Mouse (Mus musculus) embryo, embryonic 10 days (tissue): ENCODE measurements around the gene Madd.

Source experiments
- DNase-seq: peaks from one replicate; pipeline ENCODE4 v3.0.0-alpha.2; 2015; ENCODE audit warnings: low spot score

Madd gene

GRCm38 (mm10) chr2:91090827-91091226 is 92.8 kb downstream of the Madd start:
- DNase-seq = no peak

DNA sequence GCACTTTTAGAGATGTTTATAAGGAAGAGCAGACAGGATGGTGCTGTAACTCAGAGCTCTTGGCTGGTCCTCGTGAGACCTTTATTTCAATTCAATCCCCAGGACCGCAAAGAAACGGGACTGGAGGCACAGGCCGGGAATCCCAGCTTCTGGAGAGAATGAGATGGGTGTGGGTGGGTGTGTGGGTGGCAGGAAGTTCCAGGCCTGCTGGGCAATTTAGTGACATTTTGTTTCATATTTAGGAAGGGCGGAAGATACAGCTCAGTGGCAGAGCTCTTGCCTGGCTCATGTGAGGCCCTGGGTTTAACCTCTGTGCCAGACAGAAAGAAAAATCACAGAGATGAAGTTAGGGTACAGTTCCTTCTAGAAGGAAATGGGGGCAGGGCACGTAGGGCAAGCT is 93.4 kb downstream of the Madd start:
- DNase-seq = no peak

DNA sequence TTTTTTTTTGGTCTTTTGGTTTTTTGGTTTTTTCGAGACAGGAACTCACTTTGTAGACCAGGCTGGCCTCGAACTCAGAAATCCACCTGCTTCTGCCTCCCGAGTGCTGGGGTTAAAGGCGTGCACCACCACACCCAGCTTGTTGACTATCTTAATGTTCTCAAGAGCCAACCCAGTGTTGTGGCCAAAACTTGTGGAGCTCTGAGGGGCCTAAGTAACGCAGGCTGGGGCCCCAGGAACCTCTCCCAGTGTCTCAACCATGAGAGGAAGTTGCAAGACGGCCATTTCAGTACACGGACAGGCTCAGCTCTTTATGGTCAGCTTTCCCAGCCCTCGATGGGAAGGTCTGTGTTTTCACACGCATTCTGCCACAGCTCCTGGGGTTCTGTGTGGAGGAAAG is 94.7 kb downstream of the Madd start:
- no peak for DNase-seq

- no peak for DNase-seq
These were observed 96.2 kb downstream of the Madd start for GRCm38 (mm10) chr2:91087453-91087852.
